Mouse (Mus musculus): Measurements from ENCODE around the gene Zfp931. TPM values are rescaled to one million over a fixed set of nuclear protein-coding genes. Genes with fewer than 3 reads are reported as not detected.
A peak's percentile ranks its signal among the peaks of the same experiment; 100 is the strongest.
"Not testable (repeated sequence)": the region's sequence is repeated elsewhere in the genome, so short reads cannot be mapped to it uniquely, and the experiment has no call there.

The Zfp931 gene
- polyA plus RNA-seq (2017; shearing (Covaris generic)): 10 to 100 TPM; 11.1 to 13.6 TPM

- ATAC-seq: not testable (repeated sequence)
Measured at GRCm38 (mm10) chr2:178078166-178078717, at the start of gene Zfp931. Gene Zfp931 (minus strand): TSS chr2:178078476.

GRCm38 (mm10) chr2:178126041-178126820, 48.0 kb upstream of the Zfp931 start:
- no peak for ATAC-seq

DNA sequence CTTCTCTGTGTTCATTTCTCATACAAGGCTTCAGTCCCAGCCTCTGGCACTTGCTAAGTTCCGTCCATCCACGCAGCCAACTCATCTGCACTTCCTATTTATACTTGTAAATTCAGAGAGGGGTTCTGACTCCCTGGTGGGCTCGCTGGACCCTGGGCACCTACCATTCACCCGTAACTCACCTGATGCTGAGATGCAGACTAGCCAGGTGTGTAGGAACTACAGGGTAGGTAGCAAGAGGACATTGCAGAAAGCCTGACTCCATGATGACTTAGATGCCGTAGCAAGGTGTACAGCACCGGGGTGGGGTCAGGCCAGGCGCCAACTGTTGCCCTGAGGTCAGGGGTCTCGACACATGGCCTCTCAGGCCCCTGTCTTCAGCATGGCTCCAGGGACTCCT, 47.2 kb upstream of the Zfp931 start:
- no peak for ATAC-seq

DNA sequence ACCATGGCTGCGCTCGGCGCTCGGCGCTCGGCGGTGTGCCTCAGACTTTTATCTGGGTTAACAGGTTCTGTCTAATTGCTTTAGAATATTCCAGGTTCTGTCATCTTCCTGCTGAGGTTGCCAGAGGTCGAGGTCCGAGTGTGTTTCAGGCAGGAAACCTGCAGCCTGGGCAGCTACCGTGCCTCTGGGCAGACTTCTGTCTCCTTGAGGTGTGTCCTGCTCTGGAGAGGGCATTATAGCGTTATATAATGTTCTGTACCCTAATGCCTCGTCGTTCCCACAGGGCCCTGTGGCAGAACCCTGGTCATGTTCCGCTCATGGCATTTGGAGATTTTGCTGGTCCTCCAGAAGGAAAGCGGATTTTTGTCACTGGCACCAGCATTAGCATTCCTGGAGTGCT, 45.2 kb upstream of the Zfp931 start:
- no peak for ATAC-seq

DNA sequence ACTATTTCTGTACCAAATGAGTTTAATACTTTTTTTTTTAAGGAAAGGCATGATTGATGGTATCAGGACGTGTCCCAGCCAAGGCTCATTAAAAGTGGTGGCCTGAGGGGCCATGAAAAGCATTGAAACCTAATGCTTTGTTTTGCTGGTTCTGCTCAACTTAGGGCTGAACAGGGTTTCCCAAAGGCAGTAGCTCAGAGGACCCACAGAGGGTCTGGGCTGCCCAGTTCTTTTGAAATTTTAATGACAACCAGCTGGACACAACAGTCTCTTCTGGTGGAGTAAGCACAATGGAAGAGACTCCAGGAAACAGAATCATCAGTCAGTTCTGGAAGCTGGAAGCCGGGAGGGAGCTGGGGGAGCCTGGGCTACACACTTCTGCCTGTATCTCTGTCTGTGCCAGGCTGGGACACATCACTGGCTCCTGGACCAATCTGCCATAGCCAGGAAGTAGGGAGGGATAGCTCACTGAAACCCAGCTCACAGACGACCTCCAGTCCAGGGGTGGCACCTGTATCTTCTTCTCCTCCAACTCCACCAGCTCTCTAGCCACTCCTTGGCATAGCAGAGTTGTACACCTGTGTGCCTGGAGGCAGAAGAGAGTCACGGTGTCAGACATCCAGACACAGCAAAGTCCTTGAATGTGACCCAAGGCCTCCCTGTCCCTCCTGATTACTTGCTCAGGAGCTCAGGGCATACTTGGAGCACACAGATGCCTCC, 43.8 kb upstream of the Zfp931 start:
- no peak for ATAC-seq

DNA sequence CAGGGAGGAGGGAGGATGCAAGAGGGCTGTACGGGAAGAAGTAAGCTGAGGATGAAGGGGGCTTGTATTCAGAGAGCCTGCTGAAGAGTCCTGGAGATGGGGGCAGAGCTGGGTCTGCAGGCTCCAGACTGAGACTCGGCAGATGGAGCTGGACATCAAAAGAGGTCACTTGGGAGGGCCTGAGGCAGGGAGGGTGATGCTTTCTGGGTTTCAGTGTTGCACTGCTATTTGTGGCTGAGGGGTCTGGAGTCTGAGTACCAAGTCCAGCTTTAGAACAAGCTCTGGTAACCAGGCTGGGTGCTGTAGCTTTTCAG, 43.1 kb upstream of the Zfp931 start:
- ATAC-seq: no peak

DNA sequence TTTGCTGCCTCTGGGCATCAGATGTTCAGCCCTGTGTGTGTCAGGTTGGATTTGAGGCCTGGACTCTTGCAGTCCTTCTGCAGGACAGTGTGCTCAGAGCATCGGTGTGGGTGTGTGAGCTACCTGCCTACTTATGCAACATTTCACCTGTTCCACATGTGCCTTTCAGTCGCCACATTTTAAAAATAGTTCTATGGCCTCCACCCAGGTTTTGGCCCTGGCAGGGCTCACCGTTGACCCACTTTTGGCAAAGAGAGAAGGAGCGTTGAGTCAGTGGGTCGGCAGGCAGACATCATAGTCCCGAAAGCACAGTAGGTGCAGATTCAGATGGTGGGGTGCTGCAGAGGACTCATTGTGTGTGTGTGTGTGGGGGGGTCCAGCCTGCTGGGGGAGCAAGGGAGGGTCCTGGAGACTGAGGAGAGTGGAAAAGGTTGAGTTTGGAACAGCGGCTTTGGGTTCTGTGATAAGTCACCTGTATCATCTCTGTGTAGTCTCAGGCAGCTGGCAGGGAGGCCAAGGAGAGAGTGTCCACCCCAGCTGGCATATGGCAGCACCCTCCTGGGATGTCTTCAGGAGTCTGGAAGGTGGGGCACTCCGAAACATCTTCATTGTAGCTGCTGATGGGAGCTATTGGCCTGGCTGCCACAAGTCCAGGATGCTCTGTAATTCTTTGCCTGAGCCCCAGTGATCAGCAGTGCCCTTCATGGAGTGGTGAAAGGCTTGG, 42.5 kb upstream of the Zfp931 start:
- no peak for ATAC-seq

DNA sequence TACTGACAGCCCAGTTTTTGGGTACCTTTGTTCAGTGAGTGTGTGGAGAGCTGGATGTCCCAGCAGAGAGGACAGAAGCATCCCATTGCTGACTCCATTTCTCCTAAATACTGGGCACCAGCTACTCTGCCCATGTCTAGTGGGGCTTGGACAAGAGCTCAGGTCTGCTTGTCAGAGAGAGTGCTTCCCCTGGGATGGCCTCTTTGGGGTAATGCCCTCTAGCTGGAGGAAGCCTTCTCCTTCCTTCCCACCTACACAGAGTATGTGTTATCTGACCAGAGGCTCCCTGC, 42.0 kb upstream of the Zfp931 start:
- ATAC-seq: no peak

- ATAC-seq: no peak
Measured at GRCm38 (mm10) chr2:178119561-178120355, 41.5 kb upstream of the Zfp931 start.

- no peak for ATAC-seq
Measured at GRCm38 (mm10) chr2:178118801-178119560, 40.7 kb upstream of the Zfp931 start, which contains the start of gene Phactr3. Gene Phactr3 (plus strand): TSS chr2:178118975.

- ATAC-seq: no peak
Measured at GRCm38 (mm10) chr2:178117946-178118345, 39.7 kb upstream of the Zfp931 start.

GRCm38 (mm10) chr2:178101957-178102356, 23.7 kb upstream of the Zfp931 start:
- ATAC-seq: peak; percentile 60

DNA sequence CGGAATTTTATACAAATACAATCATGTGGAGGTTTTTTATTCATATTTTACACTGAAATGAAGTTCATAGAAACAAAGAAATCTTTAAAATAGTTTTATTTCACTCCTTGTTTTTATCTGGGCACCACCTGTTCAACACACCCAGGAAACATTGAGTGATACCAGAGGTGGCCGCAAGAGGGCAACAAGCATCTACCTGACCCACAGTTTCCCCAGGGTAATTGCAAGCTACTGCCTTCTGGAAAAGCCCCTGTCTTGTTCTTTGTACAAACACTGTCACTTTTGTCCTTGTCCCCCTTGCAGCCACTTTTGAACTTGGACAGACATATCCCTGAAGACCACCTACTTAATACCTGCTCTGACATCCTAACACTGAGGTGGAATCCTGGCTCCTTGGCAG, 19.7 kb upstream of the Zfp931 start:
- peak; percentile 76 for ATAC-seq

- ATAC-seq: no peak
Measured at GRCm38 (mm10) chr2:178089586-178089985, 11.3 kb upstream of the Zfp931 start.

- ATAC-seq: peak; percentile 76
Measured at GRCm38 (mm10) chr2:178058195-178058594, 20.1 kb downstream of the Zfp931 start.

GRCm38 (mm10) chr2:178027601-178028000, 50.7 kb downstream of the Zfp931 start:
- ATAC-seq: not testable (repeated sequence)

DNA sequence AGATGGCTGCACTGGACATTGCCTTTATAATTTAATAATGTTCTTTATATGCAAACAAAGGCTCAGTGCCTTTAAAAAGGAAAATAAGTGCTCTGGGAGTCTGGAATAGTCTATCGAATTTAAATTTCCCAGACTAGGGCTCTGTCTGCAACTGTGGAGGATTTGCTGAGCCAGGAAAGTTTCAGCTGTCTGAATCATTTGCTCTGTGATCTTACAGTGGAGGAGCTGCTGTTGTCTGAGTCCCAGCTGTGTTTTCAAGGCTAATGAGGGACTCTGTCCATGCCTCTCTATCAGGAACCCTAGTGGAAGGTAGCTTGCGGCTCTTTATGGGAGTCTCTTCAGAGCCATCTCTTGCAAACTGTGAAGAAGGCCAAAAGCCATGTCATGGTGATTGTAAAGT, 54.4 kb downstream of the Zfp931 start:
- ATAC-seq: not testable (repeated sequence)

DNA sequence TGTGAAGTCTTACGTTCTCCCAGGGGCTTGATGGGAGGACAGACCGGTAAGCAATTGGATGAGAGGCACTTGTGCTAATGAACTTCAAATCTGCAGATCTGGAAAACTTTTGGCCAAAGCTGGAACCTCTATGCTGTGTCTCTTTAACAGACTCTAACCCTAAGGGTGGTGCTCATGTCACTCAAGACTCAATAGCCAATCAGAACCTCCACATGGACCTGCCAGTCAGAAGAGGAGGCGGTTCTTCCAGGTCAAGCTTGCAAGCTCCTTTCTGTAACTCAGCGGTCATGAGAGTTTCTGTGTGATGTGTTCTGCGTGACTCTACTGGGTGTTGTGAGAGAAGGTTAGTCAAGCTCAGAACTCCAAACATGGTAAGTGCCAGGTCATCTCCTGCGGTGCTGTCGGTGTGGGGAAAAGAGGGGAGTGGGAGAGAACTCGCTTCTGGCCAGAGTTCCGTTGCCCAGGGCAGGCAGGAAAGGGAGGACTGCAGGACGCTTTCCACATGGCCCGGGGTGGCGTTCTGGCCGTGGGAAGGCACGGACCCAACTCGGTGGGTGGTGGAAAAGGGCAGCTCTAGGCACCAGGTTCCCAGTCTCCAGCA, 55.2 kb downstream of the Zfp931 start, which contains the start of gene Zfp971:
Gene Zfp971 (plus strand): TSS at position 274 of the 601 bp plus-strand sequence.
- not testable (repeated sequence) for ATAC-seq

DNA sequence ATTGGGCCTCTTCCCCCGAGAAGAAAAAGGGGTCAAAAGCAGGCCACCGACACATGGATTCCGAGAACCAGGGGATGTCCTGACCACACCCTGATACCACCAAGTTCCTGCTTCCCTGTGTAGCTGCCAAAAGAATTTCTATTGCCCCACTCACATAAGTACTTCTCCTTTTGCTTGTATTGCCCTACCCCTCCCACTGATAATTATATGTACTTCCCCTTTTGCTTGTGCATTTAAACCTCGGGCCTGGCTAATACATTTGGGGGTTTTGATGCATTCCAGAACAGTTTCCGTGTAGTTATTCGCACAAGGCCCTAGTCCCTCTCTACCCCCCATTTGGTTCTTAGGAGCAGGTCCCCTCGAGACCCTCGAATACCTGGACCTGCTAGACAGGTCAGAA, 57.5 kb downstream of the Zfp931 start:
- ATAC-seq: not testable (repeated sequence)

- not testable (repeated sequence) for ATAC-seq
Measured at GRCm38 (mm10) chr2:178019486-178019885, 58.8 kb downstream of the Zfp931 start.

Measured in activated CD4-positive, CD25-positive, alpha-beta regulatory T cell, adult 4 months (primary cell).